ENCODE assay signal across 8 mouse cellular contexts in the genomic region with DNA sequence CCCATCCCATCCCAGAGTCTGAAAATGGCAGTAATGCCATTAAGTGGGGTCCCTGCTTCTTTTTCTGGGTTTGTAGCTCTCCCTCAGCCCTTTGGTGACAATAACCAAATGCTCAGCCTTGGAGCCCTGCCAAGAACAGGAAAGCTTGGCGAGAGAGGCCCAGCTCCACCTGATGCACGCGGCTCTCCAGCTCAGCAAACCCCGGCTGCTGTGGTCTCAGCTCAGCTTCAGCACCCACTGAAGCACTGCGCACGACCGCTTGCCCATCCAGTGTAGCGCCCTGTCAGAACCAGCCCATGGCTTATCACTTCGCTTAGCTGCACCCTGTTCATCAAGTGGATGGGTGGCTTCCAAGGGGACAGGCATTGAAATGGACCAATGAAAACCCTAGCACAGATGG. TPM values are rescaled to one million over a fixed set of nuclear protein-coding genes. Genes with fewer than 3 reads are reported as not detected.
DNase-seq lines count a peak whose midpoint lies in the region; ATAC-seq lines count a peak whose summit lies in the region.

No protein-coding gene starts in this region.

- H3K9ac ChIP-seq in forebrain, embryonic 15.5 days (replicated peaks): no peak overlapping the region

- no peaks in the 10 kb centered on the region for H3K27me3 ChIP-seq in forebrain, embryonic 15.5 days

- H3K9me3 ChIP-seq in forebrain, embryonic 15.5 days: no peaks in the 10 kb centered on the region

- peaks cover 31% of the 10 kb centered on the region for H3K4me1 ChIP-seq in forebrain, embryonic 15.5 days

- no peak overlapping the region for H3K4me3 ChIP-seq in forebrain, embryonic 15.5 days

- H3K4me2 ChIP-seq in forebrain, embryonic 15.5 days (replicated peaks): peak overlapping the region; percentile 14; the same call in 1 of the 2 replicates

- WGBS in forebrain, embryonic 15.5 days: 29% methylated on average over 9 of the region's 9 CpGs

- ATAC-seq in forebrain, embryonic 15.5 days (replicated peaks): peak; percentile 44; the same call in 1 of the 2 replicates

- no peaks in the 10 kb centered on the region; the same call in 1 of the 2 replicates for H3K36me3 ChIP-seq in forebrain, embryonic 15.5 days

- peak overlapping the region; percentile 74 for H3K27ac ChIP-seq in forebrain, embryonic 15.5 days (replicated peaks)

- DNase-seq in lung, postnatal 14 days: peak; percentile 7
- DNase-seq in lung, postnatal 4 days: no peak
- DNase-seq in cerebellum, adult 11-12 months: peak; percentile 59
- DNase-seq in kidney, postnatal 36 days: peak; percentile 13 to 42
- peak; percentile 23 to 46 for DNase-seq in thymus, postnatal 10 days (ENCODE audit: low spot score in 2 of 2)
- DNase-seq in natural killer cell, adult 2 months (ENCODE audit: low spot score in 2 of 2): no peak
- DNase-seq in frontal cortex, postnatal 25 days (ENCODE audit: low spot score in 2 of 2): no peak

RNA-seq across cellular contexts. Expression of a gene that starts 31.3 kb away (rescaled TPM):
- 17.0 and 18.1 TPM in 2 replicates for polyA plus RNA-seq in forebrain, embryonic 15.5 days (2015; fragmentation: Nextera tagmentation; extraction: Ambion mirVana)

RNA-seq across cellular contexts. Expression of a gene that starts 39.7 kb away (rescaled TPM):
- polyA plus RNA-seq in forebrain, embryonic 15.5 days (2015; fragmentation: Nextera tagmentation; extraction: Ambion mirVana): 24.0 and 26.9 TPM in 2 replicates

Comparison
In these comparisons a context has a peak if more than half of its experiments do, and no peak if none do; other contexts are left out.
1. DNase-seq: peak in lung, postnatal 14 days (single experiment), cerebellum, adult 11-12 months (single experiment), kidney, postnatal 36 days (2 of 2) and thymus, postnatal 10 days (2 of 2); none in lung, postnatal 4 days (0 of 2), natural killer cell, adult 2 months (0 of 2) and frontal cortex, postnatal 25 days (0 of 2).